Mouse (Mus musculus): ENCODE results near the gene Gm49388.

DNA sequence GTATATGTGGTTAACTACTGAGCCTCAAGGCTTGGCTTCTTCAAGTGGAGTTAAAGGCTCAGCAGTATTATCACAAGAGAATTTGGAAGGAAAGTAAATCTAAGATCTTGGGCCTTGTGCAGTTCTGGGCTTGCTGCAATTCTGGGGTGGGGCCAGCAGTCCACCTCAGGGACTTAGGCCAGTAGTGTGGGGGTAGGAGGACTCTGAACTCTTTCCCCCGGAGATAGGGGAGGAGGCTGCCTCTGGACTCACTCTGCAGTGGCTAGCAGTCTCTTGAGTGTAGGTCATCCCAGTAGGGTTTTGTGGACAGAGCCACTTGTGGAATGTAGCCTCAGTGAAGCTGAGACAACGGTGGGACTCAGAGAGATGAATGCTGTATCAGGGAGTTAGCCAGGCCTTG lies 19.7 kb upstream of the Gm49388 start:
- TF ChIP-seq GATA1 (IDR thresholded peaks at IDR 0.05; ENCODE audit: low read length): no peak
- no peak for TF ChIP-seq TAL1 (IDR thresholded peaks at IDR 0.05; ENCODE audit: low read length)

Measured in erythroblast, embryonic 14.5 days (primary cell).